ENCODE assay signal across 19 mouse cellular contexts in genomic region chr15:83129530-83130231, GRCm38 (mm10).
"Had no signal": no experiment of that assay in that cellular context is flagged by ENCODE, and none has a peak within 500 bp of the region (broad histone marks: within the 10 kb centered on the region; RNA-seq: fewer than 3 reads in every experiment).

No protein-coding gene starts in this region.

- H3K4me2 ChIP-seq: intestine, embryonic 15.5 days; limb, embryonic 12.5 days; limb, embryonic 15.5 days; liver, embryonic 13.5 days; lung, embryonic 14.5 days; midbrain, embryonic 11.5 days; neural tube, embryonic 13.5 days had no signal

- DNase-seq: kidney, adult 11 months; kidney, adult 9 months; layer of hippocampus, adult 9-11 months; left cerebral cortex, postnatal 4 days; liver, embryonic 13.5 days; lung, embryonic 14.5 days; midbrain, embryonic 14.5 days; thymus, adult 18-20 months; thymus, postnatal 36 days had no signal

- H3K27ac ChIP-seq: intestine, embryonic 15.5 days; kidney, postnatal 0 days; layer of hippocampus, adult 2 months; left cerebral cortex, adult 2 months; limb, embryonic 12.5 days; limb, embryonic 15.5 days; liver, embryonic 13.5 days; neural tube, embryonic 13.5 days had no signal

- H3K4me1 ChIP-seq: intestine, embryonic 15.5 days; limb, embryonic 15.5 days; liver, embryonic 13.5 days had no signal

- H3K9me3 ChIP-seq: intestine, embryonic 15.5 days; limb, embryonic 12.5 days; limb, embryonic 15.5 days; liver, embryonic 13.5 days; neural tube, embryonic 13.5 days had no signal

- H3K27me3 ChIP-seq: intestine, embryonic 15.5 days; limb, embryonic 12.5 days; limb, embryonic 15.5 days; liver, embryonic 13.5 days; neural tube, embryonic 13.5 days had no signal

- ATAC-seq: intestine, embryonic 15.5 days; lung, postnatal 0 days had no signal

- H3K4me3 ChIP-seq: intestine, embryonic 15.5 days; layer of hippocampus, adult 2 months; left cerebral cortex, adult 2 months; limb, embryonic 12.5 days; limb, embryonic 15.5 days; liver, embryonic 13.5 days; myocyte; neural tube, embryonic 13.5 days had no signal

- H3K9ac ChIP-seq: intestine, embryonic 15.5 days; limb, embryonic 12.5 days; limb, embryonic 15.5 days; liver, embryonic 13.5 days; lung, embryonic 14.5 days; neural tube, embryonic 13.5 days had no signal
